Mouse (Mus musculus) retina, adult 2 months (tissue): Measurements from ENCODE around the gene Tpst2.

Experiments used
- DNase-seq: peaks from one replicate; pipeline ENCODE4 v3.0.0-alpha.2; 2012; ENCODE audit warnings: low read depth, low spot score

Gene Tpst2

DNA sequence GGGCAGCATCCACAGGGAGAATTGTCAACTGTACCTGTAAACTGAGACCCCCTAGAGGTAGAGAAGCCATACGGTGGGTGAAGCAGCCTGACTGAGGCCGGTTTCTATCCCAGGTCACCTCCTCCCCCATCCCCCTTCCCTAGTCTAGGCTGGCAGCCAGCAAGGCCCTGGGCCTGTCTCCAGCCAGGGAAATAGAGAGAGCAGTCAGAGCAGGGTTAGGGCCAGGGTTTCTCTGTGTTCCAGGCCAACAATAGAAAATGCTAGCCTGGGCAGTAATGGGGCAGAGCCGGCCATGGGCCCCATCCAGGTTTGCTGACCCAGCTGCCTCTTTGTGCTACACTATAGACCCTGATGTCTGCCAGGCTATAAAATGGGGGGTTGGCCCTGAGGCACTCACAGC is 21.1 kb upstream of the Tpst2 start, which contains the start of gene Crybb1:
Crybb1 (plus strand) TSS at position 390 of the 400 bp plus-strand sequence.
- DNase-seq, result no peak

DNA sequence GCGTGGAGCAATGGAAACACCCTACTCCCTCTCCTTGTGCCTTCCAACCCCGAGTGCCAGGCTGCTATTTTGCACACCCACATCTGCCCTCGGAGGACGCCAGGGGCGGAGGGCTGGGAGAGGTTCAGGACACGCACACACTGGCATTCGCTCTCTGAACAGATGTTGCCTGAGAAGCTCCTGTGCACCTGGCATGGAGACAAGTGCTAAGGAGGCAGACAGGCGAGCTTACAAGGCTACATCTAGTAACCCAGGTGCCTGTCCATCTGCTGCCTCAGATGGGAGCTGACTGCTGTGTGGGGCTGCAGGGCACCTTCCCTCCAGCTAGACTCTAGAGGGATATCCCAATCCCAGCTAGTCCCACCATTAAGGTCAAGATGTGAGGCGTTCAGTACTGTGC is 20.0 kb upstream of the Tpst2 start:
- DNase-seq, result no peak

DNA sequence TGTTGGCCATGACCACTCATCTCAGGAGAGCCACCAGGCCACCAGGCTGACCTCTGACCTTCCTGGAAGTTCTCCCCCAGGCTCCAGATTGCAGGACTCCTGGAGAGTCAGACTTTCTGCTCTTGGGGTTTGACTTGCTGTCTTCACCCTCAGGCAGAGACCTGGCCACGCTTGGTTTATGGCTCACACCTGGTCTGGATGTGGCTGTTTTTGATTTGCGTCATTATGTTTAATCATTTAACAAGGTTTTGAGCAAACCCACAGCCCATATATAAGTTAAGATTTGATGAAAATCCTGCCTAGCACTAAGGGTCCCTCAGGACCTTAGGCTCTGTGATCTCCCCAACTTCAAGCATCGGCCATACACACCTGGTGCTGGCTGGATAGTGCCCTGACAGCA is 18.6 kb upstream of the Tpst2 start:
- no peak for DNase-seq

DNA sequence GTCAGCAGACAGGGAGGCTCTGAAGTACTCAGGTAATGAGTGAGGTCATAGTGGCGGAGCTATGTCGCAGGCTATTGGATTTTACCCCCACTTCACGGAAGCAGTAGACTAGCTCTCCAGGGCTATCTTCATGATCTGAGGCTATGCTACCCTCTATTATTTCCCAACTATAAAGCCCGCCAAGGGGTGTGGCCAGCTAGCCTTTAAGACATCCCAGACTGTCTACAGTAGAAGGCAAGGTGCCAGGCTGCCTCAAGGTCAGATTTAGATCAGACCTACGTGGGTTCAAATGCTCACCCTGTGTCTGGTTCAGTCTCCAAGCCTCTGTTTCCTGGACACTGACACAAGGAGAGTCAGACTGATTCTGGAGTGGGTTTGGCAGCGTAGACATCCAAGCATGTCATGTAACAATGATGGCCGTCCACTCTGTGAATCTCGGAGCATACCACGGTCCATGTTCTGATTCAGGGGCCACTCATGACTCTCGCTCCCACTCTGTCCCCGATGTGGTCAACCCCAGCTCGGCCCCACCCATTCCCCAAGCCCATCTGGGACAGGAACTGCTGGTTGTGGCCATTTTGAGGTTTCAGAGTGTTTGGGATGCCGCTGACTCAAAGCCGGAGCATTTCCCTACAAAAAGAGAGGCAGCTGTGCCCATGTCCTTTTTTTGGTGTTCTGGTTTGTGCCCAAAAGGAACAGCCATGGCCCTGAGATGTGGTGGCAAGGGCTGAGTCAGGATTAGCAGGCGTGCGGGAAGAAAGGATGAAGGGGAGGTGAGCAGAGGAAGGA is 16.4 kb upstream of the Tpst2 start:
- DNase-seq, result no peak

DNA sequence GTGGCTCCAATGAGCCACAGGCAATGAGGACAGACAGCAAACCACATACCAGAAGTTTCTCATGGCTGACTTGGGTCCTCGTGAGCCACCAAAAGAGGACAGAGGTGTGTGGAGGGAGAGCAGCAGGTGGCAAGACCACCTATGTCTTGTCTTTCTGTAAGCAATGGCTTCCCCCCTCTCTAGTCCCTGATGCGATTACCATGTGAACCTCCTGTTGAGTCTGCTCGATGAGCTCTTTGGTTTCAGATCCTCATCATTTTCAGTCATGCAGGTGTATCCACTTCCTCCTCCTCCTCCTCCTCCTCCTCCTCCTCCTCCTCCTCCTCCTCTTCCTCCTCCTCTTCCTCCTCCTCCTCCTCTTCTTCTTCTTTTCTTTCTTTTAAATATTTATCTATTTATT is 15.7 kb upstream of the Tpst2 start:
- DNase-seq, result no peak

DNA sequence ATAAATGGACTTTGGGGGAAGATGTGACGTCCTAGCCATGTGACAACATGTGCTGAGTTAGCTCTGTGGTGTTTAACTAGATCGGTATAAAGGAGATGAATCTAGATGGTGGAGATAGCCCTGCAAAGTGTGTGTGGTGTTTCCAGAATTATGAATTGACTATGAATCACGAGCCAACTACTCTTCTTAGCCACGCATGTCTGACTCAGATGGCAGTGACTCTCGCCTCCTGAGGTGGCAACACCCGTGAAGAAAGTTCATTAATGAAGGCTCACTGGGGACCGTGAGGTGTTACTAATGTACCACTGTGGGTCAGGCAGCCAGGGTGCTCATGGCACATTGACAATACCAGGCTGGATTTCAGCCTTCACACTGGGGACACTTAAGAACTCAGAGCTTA is 12.4 kb upstream of the Tpst2 start:
- no peak for DNase-seq

DNA sequence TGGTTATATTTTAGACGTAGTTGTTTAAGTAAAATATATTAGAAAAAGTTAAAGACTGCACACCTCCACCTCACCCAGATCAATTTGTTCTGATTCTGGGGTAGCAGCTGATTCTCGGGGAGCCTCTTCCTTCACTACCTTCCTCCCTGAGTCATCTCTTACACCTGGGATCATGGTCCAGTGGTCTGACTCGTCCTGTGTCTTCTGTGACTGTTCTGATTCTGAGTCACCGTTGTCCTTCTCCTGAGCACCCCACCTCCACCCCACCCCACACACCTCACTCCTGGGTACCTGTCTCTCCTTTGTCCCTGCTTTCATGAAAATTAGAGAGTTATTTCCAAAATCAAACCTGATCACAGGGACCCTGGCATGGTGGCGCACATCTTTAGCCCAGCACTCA is 11.4 kb upstream of the Tpst2 start:
- DNase-seq, result no peak

DNA sequence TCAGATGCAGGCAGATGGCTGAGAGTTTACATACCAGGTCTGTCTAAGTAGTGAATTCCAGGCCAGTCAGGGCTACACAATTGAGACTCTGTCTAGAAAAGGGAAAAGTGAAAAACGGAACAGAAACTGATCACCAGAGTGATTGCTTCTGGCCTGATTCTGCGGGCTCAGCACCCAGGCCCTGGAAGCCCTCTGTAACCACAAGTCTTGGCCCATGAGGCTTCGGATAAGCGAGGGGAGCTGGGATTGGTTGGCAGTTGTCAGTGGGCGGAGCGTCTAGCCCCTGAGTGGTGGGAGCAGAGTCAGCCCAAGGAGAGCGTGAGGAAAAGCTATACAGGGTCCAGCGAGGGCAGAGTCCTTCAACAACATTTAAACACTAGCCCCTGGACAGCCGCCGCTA is 11.0 kb upstream of the Tpst2 start:
- DNase-seq, result no peak

DNA sequence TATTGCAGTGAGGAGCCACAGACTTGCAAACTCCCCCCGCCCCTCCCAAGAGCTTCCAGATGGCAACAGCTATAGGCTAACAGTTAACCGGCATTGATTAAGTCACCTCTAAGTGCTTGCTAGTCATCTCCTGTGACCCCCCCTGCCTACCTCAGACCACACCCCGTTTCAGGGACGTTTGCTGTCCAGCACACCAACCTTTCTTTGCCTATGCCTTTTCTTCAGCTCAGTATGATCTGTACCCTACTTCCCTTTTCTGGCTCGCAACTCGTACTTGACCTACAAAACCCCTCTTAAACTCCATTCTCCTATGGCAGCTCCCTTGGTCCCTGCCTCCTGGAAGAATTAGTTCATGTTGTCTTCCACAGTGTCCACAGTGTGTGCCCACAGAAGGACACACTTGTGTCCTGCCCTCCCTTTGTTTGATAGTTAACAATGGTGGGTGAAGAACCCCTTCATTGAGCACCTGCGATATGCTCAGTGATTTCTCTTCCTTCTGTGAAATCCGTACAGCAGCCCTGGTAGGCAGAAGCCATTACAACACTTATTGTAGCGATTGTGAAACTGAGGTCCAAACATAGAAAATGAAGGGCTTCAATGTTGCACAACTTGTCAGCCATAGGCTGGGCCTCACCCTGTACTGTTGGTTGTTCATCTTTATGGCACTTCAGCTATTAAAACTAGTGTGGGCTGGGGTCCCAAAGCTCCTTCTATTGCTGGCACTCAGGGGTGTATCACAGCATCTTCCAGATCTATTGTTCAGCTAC is 10.3 kb upstream of the Tpst2 start:
- DNase-seq, result no peak

DNA sequence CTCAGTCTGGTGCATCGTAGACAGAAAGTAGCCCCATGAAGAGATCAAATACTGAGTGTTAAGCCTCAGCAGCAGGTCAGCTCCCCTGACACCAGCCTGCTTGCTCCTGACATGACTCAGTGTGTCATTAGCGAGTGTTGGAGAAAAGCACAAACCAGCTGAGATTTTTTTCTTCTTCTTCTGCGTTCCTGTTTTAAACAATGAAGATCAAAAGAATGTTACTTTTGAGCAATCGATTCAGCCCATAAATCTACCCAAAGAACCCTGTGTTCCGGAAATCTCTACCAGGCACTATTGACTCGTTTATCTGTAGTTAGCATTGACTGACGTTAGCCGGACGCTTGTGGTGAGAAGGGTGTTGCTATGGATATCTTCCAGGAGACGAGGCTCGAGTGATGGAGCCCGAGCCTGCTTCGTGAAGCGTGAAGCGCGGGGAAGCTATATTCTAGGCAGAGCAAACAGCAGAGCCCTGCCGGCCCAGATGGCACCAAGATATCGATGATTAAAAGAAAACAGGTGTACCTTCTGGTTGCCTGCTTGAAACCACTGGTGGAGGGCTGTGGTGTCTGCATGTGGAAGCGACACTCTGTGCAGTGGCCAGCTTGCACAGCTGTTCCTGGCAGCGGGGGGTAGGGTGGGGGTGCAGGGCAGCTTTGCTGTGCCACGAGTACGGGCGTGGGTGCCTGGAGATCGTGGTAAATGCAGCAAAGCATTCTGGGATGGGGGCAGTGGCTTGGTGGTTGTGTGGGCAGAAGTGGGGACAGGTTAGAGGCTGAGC is 5.5 kb upstream of the Tpst2 start:
- DNase-seq, result no peak

DNA sequence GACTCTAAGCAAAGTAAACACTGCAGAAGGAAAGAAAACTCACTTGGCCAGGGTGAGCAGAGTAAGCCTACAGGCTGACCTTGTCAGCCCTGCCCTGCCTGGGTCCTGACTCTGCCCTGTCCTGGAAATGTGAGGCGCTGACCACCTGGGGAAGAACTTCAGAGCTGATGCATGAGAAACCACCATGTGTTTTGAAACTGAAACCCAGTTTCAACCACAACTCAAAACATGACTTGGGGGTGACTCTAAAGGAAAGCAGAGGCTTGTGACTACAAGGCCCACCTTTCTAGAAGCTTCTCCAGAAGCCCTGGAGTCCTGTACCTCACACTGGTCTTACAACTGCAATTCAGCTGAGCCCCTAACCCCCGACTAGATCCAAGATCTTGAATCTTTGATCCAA is 3.6 kb upstream of the Tpst2 start:
- DNase-seq, result no peak

DNA sequence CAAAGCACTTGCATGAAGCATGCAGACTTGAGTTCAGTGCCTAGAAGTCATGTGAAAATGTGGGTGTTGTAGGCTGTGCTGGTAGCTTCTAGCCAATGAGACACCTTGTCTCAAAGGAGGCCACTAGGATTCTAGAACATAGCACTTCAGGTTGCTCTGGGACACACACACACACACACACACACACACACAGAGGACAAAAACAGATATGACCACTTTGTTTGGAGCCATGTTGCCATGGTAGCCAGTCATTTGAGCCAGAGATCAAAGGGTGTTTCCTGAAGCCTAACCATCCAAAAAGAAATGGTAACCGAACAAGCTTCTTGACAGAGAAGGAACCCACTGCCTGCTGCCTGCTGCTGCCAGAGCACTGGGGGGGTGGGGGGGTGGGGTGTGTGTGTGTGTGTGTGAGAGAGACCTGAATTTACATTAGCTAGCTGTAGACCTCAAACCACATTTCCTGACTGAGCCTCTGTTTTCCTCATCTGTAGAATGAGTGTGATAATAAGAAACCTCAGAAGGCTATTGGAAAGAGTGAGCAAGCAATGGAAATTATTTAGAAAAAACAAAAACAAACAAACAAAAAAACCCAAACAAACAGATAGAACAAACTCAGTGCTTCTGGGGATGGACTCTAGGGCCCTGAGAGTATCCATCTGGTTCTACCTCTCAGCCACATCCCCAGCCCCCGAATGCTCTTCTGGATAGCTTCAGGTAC is 2.6 kb upstream of the Tpst2 start:
- no peak for DNase-seq

DNA sequence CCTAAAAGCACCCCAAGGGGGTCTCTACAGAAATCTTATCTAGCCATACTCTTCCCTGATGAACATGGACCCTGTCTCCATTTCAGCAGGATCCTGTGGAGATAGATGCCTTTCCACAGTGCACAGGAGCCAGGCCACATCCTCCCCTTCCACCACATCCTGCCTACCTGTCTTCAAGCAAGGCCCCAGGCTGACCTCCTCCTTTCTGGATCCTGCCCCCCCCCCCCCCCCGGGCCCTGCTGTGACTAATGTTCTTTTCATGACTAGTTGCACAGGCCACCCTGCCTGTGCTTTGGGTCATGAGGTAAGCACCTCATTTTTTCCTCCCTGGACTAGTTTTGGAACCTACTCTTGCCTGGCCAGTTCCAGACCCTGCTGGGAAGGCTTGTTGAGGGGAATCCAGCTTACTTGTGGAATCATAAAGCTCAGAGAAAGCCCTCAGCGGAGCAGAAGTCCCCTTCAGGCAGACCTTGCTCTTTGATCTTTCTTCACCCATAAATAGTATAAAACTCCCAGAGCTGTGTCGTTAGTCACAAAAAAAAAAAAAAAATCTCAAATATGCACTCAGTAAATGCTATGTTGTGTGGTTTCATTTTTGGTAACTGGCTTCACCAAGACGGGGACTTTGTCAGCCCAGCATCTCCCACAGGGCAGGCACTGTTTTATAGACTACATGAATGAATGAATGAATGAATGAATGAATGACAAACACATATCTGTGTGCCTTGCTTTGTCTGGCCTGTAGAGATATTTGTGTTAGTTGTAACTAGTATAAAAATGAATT is 1.3 kb upstream of the Tpst2 start:
- no peak for DNase-seq

DNA sequence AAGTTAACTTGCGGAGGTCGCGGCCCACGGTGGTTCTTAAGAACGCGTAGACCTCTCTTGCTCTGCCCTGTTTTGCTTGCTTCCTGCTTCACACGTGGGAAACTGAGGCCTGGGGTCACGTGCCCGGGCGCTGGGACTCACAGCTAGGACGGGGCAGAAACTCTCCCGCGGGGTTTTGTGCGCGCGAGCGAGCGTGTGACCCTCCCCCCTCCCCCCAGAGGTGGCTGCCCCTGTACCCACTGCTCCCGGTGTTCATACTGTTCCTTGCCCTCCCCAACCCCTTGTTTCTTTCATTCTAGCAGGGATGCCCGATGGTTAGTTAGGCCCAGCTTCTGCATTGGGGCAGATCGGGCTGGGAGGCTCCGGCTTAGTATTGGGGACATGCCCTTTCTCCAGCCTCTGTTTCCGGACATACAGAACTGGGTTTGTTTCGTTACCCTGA is 437 bp downstream of the Tpst2 start:
- no peak for DNase-seq

DNA sequence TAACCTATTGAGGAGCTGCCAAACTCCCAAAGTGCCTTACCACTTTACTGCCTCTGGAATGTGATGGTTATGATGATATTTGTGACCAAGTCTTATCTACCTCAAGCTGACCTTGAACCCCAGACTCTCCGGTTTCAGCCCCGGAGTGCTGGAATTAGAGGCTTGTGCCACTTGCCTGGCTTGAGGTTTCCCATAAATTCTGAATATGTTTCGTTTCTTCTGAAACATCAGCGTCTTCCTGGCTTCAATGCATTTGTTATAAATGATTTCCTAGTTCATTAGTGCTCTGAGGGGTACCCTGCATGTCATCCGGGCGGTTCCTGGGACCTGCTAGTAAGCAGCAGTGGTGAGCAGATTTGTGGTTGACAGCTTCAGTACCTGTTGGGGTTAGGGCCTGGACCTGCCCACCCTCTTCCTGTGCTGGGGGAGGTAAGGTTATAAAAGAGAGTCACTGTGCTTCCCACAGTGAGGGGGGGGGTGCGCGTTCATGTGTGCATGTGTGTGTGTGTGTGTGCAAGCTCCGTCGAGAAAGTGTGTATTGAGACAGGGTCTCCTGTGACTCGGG is 1.5 kb downstream of the Tpst2 start:
- DNase-seq, result no peak

DNA sequence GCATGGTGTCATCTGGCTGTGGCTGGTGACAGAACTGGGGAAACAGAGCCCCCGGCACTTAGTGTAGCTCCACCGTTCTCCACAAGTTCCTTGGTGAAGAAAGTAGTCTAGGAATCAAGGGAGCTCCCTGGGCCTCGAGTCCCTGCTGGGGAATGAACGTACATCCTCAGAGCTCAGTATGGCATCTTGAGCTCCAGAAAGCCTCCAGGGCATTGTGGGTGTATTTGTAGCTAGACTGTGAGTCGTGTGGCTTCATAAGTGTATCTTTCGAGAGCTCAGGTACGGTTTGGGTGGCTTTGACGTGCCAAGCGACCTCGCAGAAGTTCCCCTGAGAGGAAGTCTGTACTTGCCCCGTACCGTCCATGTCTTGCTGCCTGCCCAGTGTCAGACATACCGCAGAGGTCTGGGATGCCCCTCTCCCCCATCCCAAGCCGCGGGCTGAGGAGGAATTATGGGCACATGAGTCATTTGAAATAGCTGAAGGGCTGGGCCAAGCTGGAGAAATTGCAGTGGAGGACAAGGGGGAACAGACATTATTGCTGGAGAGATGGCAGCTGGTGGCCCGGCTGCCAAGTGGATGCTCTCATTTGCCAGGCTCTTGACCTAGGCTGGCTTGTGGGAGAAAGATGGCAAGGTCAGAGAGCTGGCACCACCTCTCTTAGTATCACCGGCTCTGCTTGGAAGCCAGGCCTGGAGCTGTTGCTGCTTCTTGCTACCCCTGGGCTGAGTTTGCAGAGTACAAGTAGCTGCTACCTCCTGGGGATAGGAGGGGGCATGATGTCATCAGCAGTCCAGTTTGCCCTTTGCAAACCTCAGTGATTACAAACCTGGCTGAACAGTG is 2.9 kb downstream of the Tpst2 start:
- no peak for DNase-seq

DNA sequence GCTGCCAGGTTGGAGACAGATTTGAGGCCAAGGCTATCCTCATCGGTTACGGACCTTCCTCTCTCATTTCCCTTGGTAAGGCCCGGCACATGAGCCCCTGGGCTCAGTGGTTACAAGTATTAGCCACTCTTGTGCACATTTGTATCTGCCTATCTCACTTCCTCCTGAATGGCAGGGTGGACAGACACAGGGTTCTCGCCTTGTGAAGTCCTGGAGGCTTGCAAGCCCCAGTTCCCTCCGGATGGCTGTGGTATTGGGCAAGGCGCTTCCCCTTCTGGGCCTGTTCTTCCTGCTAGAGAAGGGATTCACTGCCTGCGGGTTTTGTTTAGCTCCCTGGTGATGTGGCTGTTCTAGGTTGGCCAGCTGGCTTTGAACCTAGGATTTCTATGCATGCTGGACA is 3.7 kb downstream of the Tpst2 start:
- no peak for DNase-seq

DNA sequence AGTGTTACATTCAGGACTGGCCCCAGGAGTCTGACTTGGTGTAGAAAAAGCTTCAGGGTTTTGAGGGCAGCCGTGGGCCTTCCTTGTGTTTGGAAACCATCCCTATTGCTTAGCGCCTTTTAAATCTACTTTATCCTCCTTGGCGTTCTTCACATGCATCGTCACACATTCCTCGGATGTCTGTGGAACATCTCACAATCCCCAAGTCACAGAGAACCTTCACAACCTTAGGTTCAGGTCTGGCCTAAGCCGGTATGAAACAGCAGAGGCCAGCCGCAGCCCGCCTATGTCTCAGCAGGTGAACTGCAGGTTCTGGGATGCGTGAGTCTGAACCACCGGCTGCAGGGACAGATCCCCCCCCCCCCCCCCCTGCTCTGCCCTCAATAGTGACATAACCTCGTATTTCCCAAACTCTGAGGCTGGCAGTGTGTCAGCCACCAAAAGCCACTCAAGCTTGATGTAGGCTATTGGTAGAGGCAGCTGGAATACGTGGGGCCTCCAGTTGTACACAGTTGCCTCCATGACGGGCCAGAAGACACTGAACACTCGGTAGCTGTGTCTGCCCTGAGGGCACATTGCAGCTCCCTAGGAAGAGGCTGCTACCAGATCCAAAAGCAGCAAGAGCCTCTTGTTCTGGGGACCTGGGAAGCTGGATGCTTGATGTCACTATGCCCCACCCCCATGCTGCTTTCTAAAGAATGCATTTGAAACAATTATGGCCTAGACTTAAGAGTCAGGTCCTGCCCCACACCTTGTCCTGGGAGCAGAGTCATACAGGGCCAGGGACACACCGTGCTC is 4.6 kb downstream of the Tpst2 start:
- DNase-seq, result no peak

DNA sequence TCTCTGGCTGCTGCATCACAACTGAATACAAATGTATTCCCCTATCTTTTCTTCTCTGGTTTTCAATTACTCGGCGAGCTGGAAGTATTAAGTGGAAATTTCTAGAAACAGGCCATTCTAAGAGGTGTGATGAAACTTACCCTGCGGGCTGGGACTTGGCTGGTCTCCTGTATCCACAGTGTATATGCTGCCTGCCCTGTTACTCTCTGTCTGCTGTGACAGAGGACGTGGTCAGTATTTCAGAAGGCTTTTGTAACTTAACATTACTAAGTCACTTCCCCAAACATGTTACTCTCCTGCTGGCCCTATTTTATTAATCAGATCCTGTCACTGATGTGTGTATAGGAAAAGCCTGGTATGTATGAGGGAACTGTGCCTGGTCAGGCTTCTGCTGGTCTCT is 5.2 kb downstream of the Tpst2 start:
- no peak for DNase-seq
